Mouse (Mus musculus) bone marrow, adult 2 months (tissue): ENCODE measurements around the gene Slc25a47. TPM values are rescaled to one million over a fixed set of nuclear protein-coding genes. Genes with fewer than 3 reads are reported as not detected.

Experiments
- H3K27ac ChIP-seq: fragments of 200-500 bp; 2 replicates; pipeline ENCODE4 v1.5.1; 2012; ENCODE audit warnings: low read depth, mild to moderate bottlenecking, control low read depth, inconsistent platforms, low read length; ENCODE audit not compliant: control insufficient read depth, poor library complexity, insufficient read depth
- H3K4me1 ChIP-seq: fragments of 200-500 bp; 2 replicates; pipeline ENCODE4 v1.6.1; 2011; ENCODE audit warnings: low read length; ENCODE audit not compliant: control insufficient read depth, insufficient read depth
- H3K4me3 ChIP-seq: fragments of 200-500 bp; replicated peaks from 2 replicates; pipeline ENCODE3; 2011; ENCODE audit warnings: mild to moderate bottlenecking, low read depth, low read length, control low read depth; ENCODE audit not compliant: control insufficient read depth
- CTCF ChIP-seq: fragments of 200-500 bp; IDR thresholded peaks from 2 replicates; pipeline ENCODE4 v1.5.1; 2011; ENCODE audit warnings: low read length, control low read depth; ENCODE audit not compliant: control insufficient read depth, insufficient read depth
- POLR2A ChIP-seq: fragments of 200-500 bp; IDR thresholded peaks from 2 replicates; pipeline ENCODE4 v1.6.1; 2011; ENCODE audit warnings: low read depth, mild to moderate bottlenecking, control low read depth, low read length, borderline replicate concordance; ENCODE audit not compliant: control insufficient read depth
- WGBS: fragments of 180-500 bp; shearing (Covaris S2); methylation state at CpG from one replicate; pipeline ENCODE4 v1.1.7; 2018; 5-methylcytosine and 5-hydroxymethylcytosine counted together
- polyA plus RNA-seq: library from polyadenylated mRNA; stranded (reverse); fragments of >200 nt; gene quantifications from 2 replicates; pipeline ENCODE4 v1.2.4, GENCODE M21; 2011; ENCODE audit warnings: low replicate concordance; ENCODE audit not compliant: missing spikeins, insufficient read depth, insufficient read length

Slc25a47 gene
- polyA plus RNA-seq, 1 experiment = 7.1 TPM

GRCm38 (mm10) chr12:108801613-108802012 is 34.2 kb upstream of the Slc25a47 start:
- Histone ChIP-seq H3K27ac (no peak overlapping the region), H3K4me1 (no peaks in the 10 kb centered on the region; the same call in 1 of the 2 replicates), H3K4me3 (no peak overlapping the region)
- WGBS = 74% methylated on average over 2 of the region's 2 CpGs
- TF ChIP-seq POLR2A (no peak), CTCF (no peak)

- H3K4me1 ChIP-seq = no peaks in the 10 kb centered on the region; the same call in 1 of the 2 replicates
- TF ChIP-seq CTCF = no peak
- no peak for TF ChIP-seq POLR2A
- H3K4me3 ChIP-seq = no peak overlapping the region
- 73% methylated on average over 2 of the region's 2 CpGs for WGBS
- H3K27ac ChIP-seq = no peak overlapping the region
Measured at GRCm38 (mm10) chr12:108804388-108804787, 31.5 kb upstream of the Slc25a47 start.

DNA sequence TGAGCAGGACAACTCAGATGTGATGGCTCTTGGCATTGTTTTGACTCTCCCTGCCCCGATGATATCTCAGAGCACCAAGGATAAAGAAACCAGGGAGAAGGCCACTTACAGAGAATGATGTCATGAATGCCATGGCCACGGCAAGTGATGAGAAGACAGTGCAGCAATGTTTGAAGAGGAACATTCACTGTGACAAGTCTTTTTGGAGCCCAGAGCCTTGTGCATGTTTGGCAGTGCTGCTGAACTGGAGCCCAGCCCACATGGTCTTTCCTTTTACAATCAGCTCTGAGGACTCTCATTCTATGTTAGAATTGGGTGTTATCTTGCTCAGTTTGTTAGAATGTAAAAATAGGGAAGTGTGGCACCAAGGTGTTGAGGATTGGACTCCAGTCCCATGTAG is 27.4 kb upstream of the Slc25a47 start:
- H3K4me3 ChIP-seq = no peak overlapping the region
- WGBS = 72% methylated on average over 2 of the region's 2 CpGs
- H3K27ac ChIP-seq = no peak overlapping the region
- TF ChIP-seq CTCF = no peak
- no peak for TF ChIP-seq POLR2A
- no peaks in the 10 kb centered on the region; the same call in 1 of the 2 replicates for H3K4me1 ChIP-seq

DNA sequence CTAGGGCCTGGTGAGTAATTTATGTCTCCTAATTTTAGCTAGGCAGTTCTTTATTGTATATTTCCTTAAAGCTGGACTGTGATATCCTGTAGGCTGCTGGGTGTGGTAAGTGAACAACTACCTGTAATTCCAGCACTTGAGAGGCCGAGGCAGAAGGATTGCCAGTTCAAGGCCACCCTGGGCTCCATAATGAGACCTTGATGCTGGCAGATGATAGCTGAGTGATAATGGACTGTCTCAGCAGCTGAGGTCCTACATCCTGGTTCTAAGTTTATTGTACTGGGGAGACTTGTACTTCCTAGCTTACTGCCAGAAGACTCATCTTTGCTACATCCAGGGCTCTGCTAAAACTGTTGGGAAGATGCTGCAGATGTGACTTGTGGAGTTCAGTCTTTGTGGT is 26.1 kb upstream of the Slc25a47 start:
- no peak overlapping the region for H3K27ac ChIP-seq
- H3K4me1 ChIP-seq = no peaks in the 10 kb centered on the region
- TF ChIP-seq POLR2A (no peak), CTCF (no peak)
- H3K4me3 ChIP-seq = no peak overlapping the region
- 64% methylated on average over 1 of the region's 1 CpGs for WGBS

GRCm38 (mm10) chr12:108810309-108810708 is 25.5 kb upstream of the Slc25a47 start:
- no peak for TF ChIP-seq CTCF
- Histone ChIP-seq H3K4me3 (no peak overlapping the region), H3K4me1 (no peaks in the 10 kb centered on the region), H3K27ac (no peak overlapping the region)
- 63% methylated on average over 7 of the region's 7 CpGs for WGBS

GRCm38 (mm10) chr12:108811133-108811532 is 24.7 kb upstream of the Slc25a47 start:
- 9% methylated on average over 2 of the region's 2 CpGs for WGBS
- H3K4me1 ChIP-seq = no peaks in the 10 kb centered on the region
- H3K27ac ChIP-seq = no peak overlapping the region
- no peak overlapping the region for H3K4me3 ChIP-seq
- TF ChIP-seq POLR2A = no peak
- 0 out of 2 replicates have a peak, but pooled peaks have one; percentile 6 for TF ChIP-seq CTCF

GRCm38 (mm10) chr12:108812463-108812862 is 23.4 kb upstream of the Slc25a47 start:
- H3K4me1 ChIP-seq = no peaks in the 10 kb centered on the region
- TF ChIP-seq POLR2A = no peak
- TF ChIP-seq CTCF = no peak
- WGBS = 78% methylated on average over 6 of the region's 6 CpGs

GRCm38 (mm10) chr12:108814470-108814869 is 21.4 kb upstream of the Slc25a47 start:
- no peak overlapping the region for H3K27ac ChIP-seq
- WGBS = 88% methylated on average over 6 of the region's 6 CpGs
- H3K4me1 ChIP-seq = no peaks in the 10 kb centered on the region
- H3K4me3 ChIP-seq = no peak overlapping the region
- TF ChIP-seq POLR2A (no peak), CTCF (no peak)

More at GRCm38 (mm10) chr12:108812463-108812862, 23.4 kb upstream of the Slc25a47 start:
- no peak overlapping the region for H3K27ac ChIP-seq
- no peak overlapping the region for H3K4me3 ChIP-seq

DNA sequence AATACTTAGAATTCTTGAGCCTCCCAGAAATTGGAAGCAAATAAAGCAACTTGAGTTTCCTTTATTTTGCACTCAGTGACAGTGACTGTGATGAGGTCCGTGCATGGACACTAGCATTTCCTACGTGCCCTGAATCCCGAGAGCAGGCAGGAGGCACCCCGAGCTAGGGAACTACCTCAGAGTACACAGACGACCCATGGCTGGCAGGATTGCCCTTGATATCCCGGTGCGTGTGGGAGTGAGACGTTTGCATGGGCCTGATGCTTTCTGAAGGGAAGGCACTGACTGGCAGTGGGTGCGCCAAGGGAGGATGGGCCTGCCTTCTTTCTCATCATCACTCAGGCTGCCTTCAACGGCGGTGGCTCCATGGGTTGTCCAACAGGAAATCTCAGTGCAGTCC is 19.3 kb upstream of the Slc25a47 start:
- no peak for TF ChIP-seq POLR2A
- TF ChIP-seq CTCF = no peak
- H3K27ac ChIP-seq = no peak overlapping the region
- H3K4me3 ChIP-seq = no peak overlapping the region
- no peaks in the 10 kb centered on the region for H3K4me1 ChIP-seq
- 93% methylated on average over 11 of the region's 11 CpGs for WGBS

DNA sequence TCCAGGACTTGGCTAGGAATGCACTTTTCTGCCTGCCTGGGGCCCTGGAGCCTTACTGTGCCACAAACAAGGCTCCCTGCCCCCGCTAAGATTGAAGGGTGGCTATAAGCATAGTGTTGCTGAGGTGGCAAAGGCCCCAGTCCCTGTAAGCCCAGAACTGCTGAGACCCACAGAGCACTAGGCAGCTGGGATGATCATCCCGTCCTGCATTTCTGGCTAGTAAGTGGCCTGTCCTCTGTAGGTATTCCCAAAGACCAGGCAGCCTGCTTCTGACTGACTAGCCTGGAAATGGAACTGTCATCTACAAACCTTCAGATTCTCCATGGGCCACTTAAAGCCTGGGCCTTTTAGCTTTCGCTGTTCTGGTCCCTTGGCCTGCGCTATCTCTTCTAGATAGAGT is 15.4 kb upstream of the Slc25a47 start:
- no peak for TF ChIP-seq POLR2A
- TF ChIP-seq CTCF = no peak
- Histone ChIP-seq H3K27ac (no peak overlapping the region), H3K4me3 (no peak overlapping the region), H3K4me1 (no peaks in the 10 kb centered on the region)
- 90% methylated on average over 4 of the region's 4 CpGs for WGBS
